Mouse (Mus musculus) C2C12 (cell line): ENCODE results near the gene Cldn7. TPM values are rescaled to one million over a fixed set of nuclear protein-coding genes. Genes with fewer than 3 reads are reported as not detected.

ENCODE experiments used
- H3K27me3 ChIP-seq: one replicate; pipeline ENCODE4 v1.6.1; 2011; ENCODE audit not compliant: control insufficient read depth, insufficient read depth, insufficient read length
- H3K36me3 ChIP-seq: one replicate; pipeline ENCODE4 v1.6.1; 2011; ENCODE audit not compliant: control insufficient read depth, insufficient read depth
- H3K4me3 ChIP-seq: one replicate; pipeline ENCODE4 v1.5.1; 2011; ENCODE audit warnings: mild to moderate bottlenecking, control low read depth; ENCODE audit not compliant: poor library complexity, insufficient read depth, severe bottlenecking
- H3K79me2 ChIP-seq: one replicate; pipeline ENCODE4 v1.6.1; 2011; ENCODE audit not compliant: control insufficient read depth, insufficient read depth
- H3K79me3 ChIP-seq: one replicate; pipeline ENCODE4 v1.6.1; 2011; ENCODE audit warnings: low read depth, control low read depth
- H3ac ChIP-seq: one replicate; pipeline ENCODE3; 2011; ENCODE audit warnings: low read depth; ENCODE audit not compliant: control insufficient read depth, insufficient read length
- CEBPB ChIP-seq: IDR thresholded peaks from one replicate; pipeline ENCODE4 v1.6.1; 2011; ENCODE audit warnings: low read depth, mild to moderate bottlenecking, control low read depth, moderate library complexity
- CTCF ChIP-seq: IDR thresholded peaks from one replicate; pipeline ENCODE4 v1.5.1; 2011; ENCODE audit not compliant: control insufficient read depth, insufficient read depth, insufficient read length
- FOSL1 ChIP-seq: IDR thresholded peaks from one replicate; pipeline ENCODE4 v1.8.0; 2011; ENCODE audit warnings: mild to moderate bottlenecking, low read length; ENCODE audit not compliant: poor library complexity, insufficient read depth, severe bottlenecking
- MAX ChIP-seq: IDR thresholded peaks from one replicate; pipeline ENCODE4 v1.6.1; 2011; ENCODE audit warnings: mild to moderate bottlenecking, control low read depth
- MYOD1 ChIP-seq: IDR thresholded peaks from one replicate; pipeline ENCODE4 v1.6.1; 2011; ENCODE audit warnings: low read depth; ENCODE audit not compliant: control insufficient read depth, insufficient read length
- MYOG ChIP-seq: IDR thresholded peaks from one replicate; pipeline ENCODE4 v1.6.1; 2011; ENCODE audit not compliant: control insufficient read depth, insufficient read length; ENCODE audit errors: extremely low read depth
- USF1 ChIP-seq: IDR thresholded peaks from one replicate; pipeline ENCODE4 v1.6.1; 2011; ENCODE audit warnings: low read depth, mild to moderate bottlenecking, control low read depth, moderate library complexity
- polyA plus RNA-seq: library from polyadenylated mRNA; unstranded; fragments of >200 nt; fragmentation: generic; extraction: Trizol; gene quantifications from one replicate; pipeline ENCODE4 v1.2.1, GENCODE M21; 2012; ENCODE audit warnings: missing spikeins

The Cldn7 gene
- polyA plus RNA-seq, 1 experiment: 0.06 TPM

DNA sequence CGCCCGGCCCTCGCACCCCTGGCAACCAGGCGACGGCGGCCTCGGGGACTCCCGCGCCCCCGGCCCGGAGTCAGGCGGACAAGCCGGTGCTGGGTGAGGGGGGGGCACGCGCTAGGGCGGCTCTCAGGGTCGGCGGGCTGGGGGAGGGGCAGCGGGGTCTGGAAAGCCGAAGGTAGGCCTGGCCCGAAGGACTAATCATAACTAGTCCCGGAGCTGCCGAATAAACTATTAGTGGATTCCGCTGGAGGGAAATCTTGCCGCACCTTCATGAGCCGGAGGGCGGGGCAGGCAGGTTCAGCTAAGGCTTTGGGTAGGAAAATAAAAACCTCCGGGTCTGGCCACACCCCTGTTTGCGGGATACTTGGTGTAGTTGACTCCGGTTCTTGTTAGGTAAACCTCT is 28.4 kb upstream of the Cldn7 start:
- Histone ChIP-seq H3K79me2 (no peaks in the 10 kb centered on the region), H3ac (no peak overlapping the region), H3K79me3 (no peaks in the 10 kb centered on the region), H3K4me3 (no peak overlapping the region), H3K27me3 (peaks cover 52% of the 10 kb centered on the region), H3K36me3 (no peaks in the 10 kb centered on the region)
- no peak for TF ChIP-seq MAX
- TF ChIP-seq CTCF: no peak

DNA sequence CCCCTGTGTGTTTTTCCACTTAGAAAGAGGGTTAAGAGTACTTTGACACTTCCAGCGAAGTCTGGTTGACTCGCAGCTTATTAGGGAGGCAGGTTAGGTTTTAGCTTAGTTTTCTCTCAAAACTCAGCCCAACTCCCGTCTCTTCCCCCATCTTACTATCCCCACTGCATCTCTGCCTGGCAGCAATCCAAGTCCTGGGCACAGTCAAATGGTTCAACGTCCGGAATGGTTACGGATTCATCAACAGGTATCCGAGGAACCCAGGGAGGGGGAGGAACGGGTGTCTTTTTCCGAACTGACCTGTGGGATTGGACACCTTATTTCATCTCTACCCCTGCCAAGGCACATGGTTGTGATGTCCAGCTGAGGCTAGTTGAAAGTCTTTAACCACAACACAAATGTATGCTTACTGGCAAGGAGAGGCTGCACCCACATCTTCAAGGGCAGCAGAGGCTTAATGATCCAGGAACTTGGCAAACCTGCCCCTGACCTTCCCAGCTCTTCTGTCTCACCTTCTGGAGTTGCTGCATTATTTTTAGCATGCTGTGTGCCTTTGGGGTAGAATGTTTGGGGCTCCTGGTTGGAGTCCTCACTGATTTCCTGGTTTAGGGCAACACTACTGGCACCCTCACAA is 27.7 kb upstream of the Cldn7 start:
- Histone ChIP-seq H3K27me3 (peaks cover 52% of the 10 kb centered on the region), H3K4me3 (no peak overlapping the region), H3K36me3 (no peaks in the 10 kb centered on the region), H3K79me3 (no peaks in the 10 kb centered on the region), H3K79me2 (no peaks in the 10 kb centered on the region), H3ac (no peak overlapping the region)
- no peak for TF ChIP-seq USF1
- TF ChIP-seq CTCF: no peak
- no peak for TF ChIP-seq MYOG
- no peak for TF ChIP-seq CEBPB
- no peak for TF ChIP-seq FOSL1
- TF ChIP-seq MYOD1: no peak
- no peak for TF ChIP-seq MAX

DNA sequence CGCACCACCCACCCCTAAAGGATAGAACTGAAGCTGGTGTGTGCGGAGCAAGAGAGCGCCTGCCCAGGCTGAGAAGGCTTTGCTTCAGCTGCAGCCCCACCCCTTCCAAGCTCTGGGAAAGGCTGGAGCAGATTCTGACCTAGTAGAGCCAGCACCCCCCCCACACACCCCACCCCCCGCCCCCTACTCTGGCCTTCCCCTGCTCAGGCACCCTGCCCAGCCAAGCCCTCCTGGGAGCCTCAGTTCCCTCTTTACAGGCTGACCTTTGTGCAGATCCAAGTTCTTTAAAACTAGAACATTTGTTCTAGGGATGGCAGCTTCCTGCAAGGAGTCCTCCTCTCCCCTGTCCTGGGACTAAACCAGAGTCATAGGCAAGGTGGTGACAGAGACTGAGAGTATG is 27.2 kb upstream of the Cldn7 start:
- TF ChIP-seq CTCF: no peak
- no peak for TF ChIP-seq MYOD1
- TF ChIP-seq CEBPB: no peak
- no peak for TF ChIP-seq USF1
- TF ChIP-seq MYOG: no peak
- TF ChIP-seq MAX: no peak
- TF ChIP-seq FOSL1: no peak
- Histone ChIP-seq H3ac (no peak overlapping the region), H3K36me3 (no peaks in the 10 kb centered on the region), H3K27me3 (peaks cover 52% of the 10 kb centered on the region), H3K79me3 (no peaks in the 10 kb centered on the region), H3K4me3 (no peak overlapping the region), H3K79me2 (no peaks in the 10 kb centered on the region)

GRCm38 (mm10) chr11:69937834-69938233 is 26.7 kb upstream of the Cldn7 start:
- Histone ChIP-seq H3K36me3 (no peaks in the 10 kb centered on the region), H3K4me3 (no peak overlapping the region), H3K79me3 (no peaks in the 10 kb centered on the region), H3K79me2 (no peaks in the 10 kb centered on the region), H3ac (no peak overlapping the region), H3K27me3 (peaks cover 56% of the 10 kb centered on the region)
- TF ChIP-seq MYOD1: no peak
- TF ChIP-seq MAX: no peak
- TF ChIP-seq CTCF: no peak
- no peak for TF ChIP-seq CEBPB
- TF ChIP-seq MYOG: no peak
- TF ChIP-seq FOSL1: no peak
- TF ChIP-seq USF1: no peak

GRCm38 (mm10) chr11:69938401-69938979 is 26.1 kb upstream of the Cldn7 start:
- TF ChIP-seq CTCF: no peak
- no peak for TF ChIP-seq FOSL1
- TF ChIP-seq USF1: no peak
- Histone ChIP-seq H3ac (no peak overlapping the region), H3K27me3 (peaks cover 61% of the 10 kb centered on the region), H3K4me3 (no peak overlapping the region), H3K79me3 (no peaks in the 10 kb centered on the region), H3K36me3 (no peaks in the 10 kb centered on the region), H3K79me2 (no peaks in the 10 kb centered on the region)

DNA sequence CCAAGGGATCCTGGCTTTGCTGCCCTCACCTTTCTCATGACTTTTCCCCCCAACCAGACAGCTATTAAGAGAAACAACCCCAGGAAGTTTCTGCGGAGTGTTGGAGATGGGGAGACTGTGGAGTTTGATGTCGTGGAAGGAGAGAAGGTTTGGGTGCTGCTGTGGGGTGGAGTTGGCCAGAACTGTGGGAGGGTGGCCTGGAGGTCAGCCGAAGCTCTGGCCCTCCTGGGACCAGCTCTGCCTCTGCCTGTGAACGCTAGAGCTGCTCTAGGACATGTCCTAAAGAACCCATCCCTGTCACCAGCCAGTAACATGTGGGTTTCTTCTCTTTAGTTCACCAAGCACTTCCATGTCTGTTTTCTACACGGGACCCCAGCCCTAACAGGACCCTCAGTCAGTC is 25.4 kb upstream of the Cldn7 start:
- H3ac ChIP-seq: no peak overlapping the region
- no peak overlapping the region for H3K4me3 ChIP-seq
- no peaks in the 10 kb centered on the region for H3K79me3 ChIP-seq
- H3K36me3 ChIP-seq: no peaks in the 10 kb centered on the region
- H3K79me2 ChIP-seq: no peaks in the 10 kb centered on the region
- no peak for TF ChIP-seq CEBPB
- TF ChIP-seq FOSL1: no peak
- no peak for TF ChIP-seq MYOD1
- no peak for TF ChIP-seq CTCF
- no peak for TF ChIP-seq USF1
- no peak for TF ChIP-seq MAX
- no peak for TF ChIP-seq MYOG
- H3K27me3 ChIP-seq: peaks cover 61% of the 10 kb centered on the region
